Mouse (Mus musculus) cerebellum, adult 9-10 months (tissue): ENCODE measurements around the gene Mup17.
"Not testable (repeated sequence)": the region's sequence is repeated elsewhere in the genome, so short reads cannot be mapped to it uniquely, and the experiment has no call there.

Experiments used
- DNase-seq: peaks from one replicate; pipeline ENCODE4 v3.0.0; 2022

Gene Mup17

GRCm38 (mm10) chr4:61595771-61596170 is at the start of gene Mup17:
Mup17 (minus strand) TSS chr4:61595871.
- not testable (repeated sequence) for DNase-seq

GRCm38 (mm10) chr4:61571561-61571960 is 24.1 kb downstream of the Mup17 start:
- DNase-seq, result not testable (repeated sequence)

- DNase-seq, result not testable (repeated sequence)
Measured at GRCm38 (mm10) chr4:61555887-61556286, 39.8 kb downstream of the Mup17 start.
